Mouse (Mus musculus) embryonic facial prominence, embryonic 12.5 days (tissue): ENCODE results near the gene Cp. TPM values are rescaled to one million over a fixed set of nuclear protein-coding genes. Genes with fewer than 3 reads are reported as not detected.
"Not testable (repeated sequence)": the region's sequence is repeated elsewhere in the genome, so short reads cannot be mapped to it uniquely, and the experiment has no call there.

Experiments
- ATAC-seq: fragments of 200-750 bp; cut with Nextera tagmentation; 2 replicates; pipeline ENCODE4 v1.8.0; 2017; ENCODE audit not compliant: insufficient number of reproducible peaks, insufficient read depth, low FRiP score, low TSS enrichment
- H3K27ac ChIP-seq: fragments of 300-500 bp; sonication (generic); 2 replicates; pipeline ENCODE4 v1.5.1; 2016; ENCODE audit warnings: mild to moderate bottlenecking
- H3K27me3 ChIP-seq: fragments of 300-500 bp; sonication (generic); 2 replicates; pipeline ENCODE4 v1.6.1; 2016; ENCODE audit warnings: mild to moderate bottlenecking, moderate library complexity
- H3K36me3 ChIP-seq: fragments of 300-500 bp; sonication (generic); 2 replicates; pipeline ENCODE4 v1.6.1; 2016; ENCODE audit warnings: mild to moderate bottlenecking
- H3K4me1 ChIP-seq: fragments of 300-500 bp; sonication (generic); 2 replicates; pipeline ENCODE4 v1.6.1; 2016
- H3K4me2 ChIP-seq: fragments of 300-500 bp; sonication (generic); replicated peaks from 2 replicates; pipeline ENCODE4 v1.6.1; 2016; ENCODE audit warnings: mild to moderate bottlenecking, moderate library complexity
- H3K4me3 ChIP-seq: fragments of 300-500 bp; sonication (generic); 2 replicates; pipeline ENCODE4 v1.5.1; 2016; ENCODE audit warnings: mild to moderate bottlenecking
- H3K9ac ChIP-seq: fragments of 300-500 bp; sonication (generic); 2 replicates; pipeline ENCODE4 v1.6.1; 2016; ENCODE audit warnings: mild to moderate bottlenecking, moderate library complexity
- H3K9me3 ChIP-seq: fragments of 300-500 bp; sonication (generic); 2 replicates; pipeline ENCODE4 v1.6.1; 2016; ENCODE audit warnings: mild to moderate bottlenecking, moderate library complexity
- WGBS: fragments of 180-500 bp; shearing (Covaris S2); methylation state at CpG from one replicate; pipeline ENCODE4 v1.1.7; 2016; 5-methylcytosine and 5-hydroxymethylcytosine counted together
- polyA plus RNA-seq: library from polyadenylated mRNA; unstranded; fragments of >200 nt; fragmentation: Nextera tagmentation; extraction: Ambion mirVana; gene quantifications from 2 replicates; pipeline ENCODE4 v1.2.1, GENCODE M21; 2016

Cp gene
- polyA plus RNA-seq, 1 experiment from 2014 or later: 6.1 TPM

- no peak within 1 kb of the TSS for H3K27ac ChIP-seq
- H3K27me3 ChIP-seq: no peaks in the 10 kb centered on the region
- H3K36me3 ChIP-seq: no peaks in the 10 kb centered on the region
- WGBS: under 1% methylated on average over 47 of the region's 47 CpGs
- peak; percentile 100 for ATAC-seq
- no peaks in the 10 kb centered on the region for H3K4me1 ChIP-seq
- peak within 1 kb of the TSS; percentile 80 for H3K4me3 ChIP-seq
- peak within 1 kb of the TSS; percentile 48 for H3K9ac ChIP-seq
- peak within 1 kb of the TSS; percentile 61 for H3K4me2 ChIP-seq
- no peaks in the 10 kb centered on the region for H3K9me3 ChIP-seq
These were observed 78.0 kb downstream of the Cp start, which contains the start of gene Hps3 for GRCm38 (mm10) chr3:20034719-20035404. TSS of gene Hps3 (minus strand) at chr3:20035315.

GRCm38 (mm10) chr3:20036069-20036468 is 79.2 kb downstream of the Cp start:
- H3K4me1 ChIP-seq: no peaks in the 10 kb centered on the region
- H3K27me3 ChIP-seq: no peaks in the 10 kb centered on the region
- no peak overlapping the region for H3K9ac ChIP-seq
- no peak for ATAC-seq
- no peaks in the 10 kb centered on the region for H3K36me3 ChIP-seq
- H3K4me2 ChIP-seq: no peak overlapping the region
- WGBS: 78% methylated on average over 4 of the region's 4 CpGs
- H3K27ac ChIP-seq: no peak overlapping the region
- H3K4me3 ChIP-seq: no peak overlapping the region
- no peaks in the 10 kb centered on the region for H3K9me3 ChIP-seq

GRCm38 (mm10) chr3:20041461-20041860 is 84.6 kb downstream of the Cp start:
- 90% methylated on average over 7 of the region's 7 CpGs for WGBS
- not testable (repeated sequence) for H3K4me2 ChIP-seq, H3K9ac ChIP-seq, H3K4me3 ChIP-seq, H3K27ac ChIP-seq, H3K9me3 ChIP-seq, H3K27me3 ChIP-seq, H3K4me1 ChIP-seq, ATAC-seq, H3K36me3 ChIP-seq

GRCm38 (mm10) chr3:20044736-20045135 is 87.9 kb downstream of the Cp start:
- H3K27ac ChIP-seq, H3K4me2 ChIP-seq, H3K9me3 ChIP-seq, ATAC-seq, H3K4me3 ChIP-seq, H3K4me1 ChIP-seq, H3K27me3 ChIP-seq, H3K9ac ChIP-seq, H3K36me3 ChIP-seq: not testable (repeated sequence)
- WGBS: 69% methylated on average over 3 of the region's 3 CpGs

GRCm38 (mm10) chr3:20057306-20058196 is 100.7 kb downstream of the Cp start, which contains the start of gene Hltf:
TSS of gene Hltf (plus strand) at chr3:20057811.
- WGBS: under 1% methylated on average over 51 of the region's 54 CpGs
- H3K36me3 ChIP-seq: peaks cover 3% of the 10 kb centered on the region; the same call in 1 of the 2 replicates
- H3K4me1 ChIP-seq: peaks cover 5% of the 10 kb centered on the region; the same call in 1 of the 2 replicates
- H3K4me3 ChIP-seq: peak within 1 kb of the TSS; percentile 86
- peak within 1 kb of the TSS; percentile 61 for H3K9ac ChIP-seq
- peak within 1 kb of the TSS; percentile 46; the same call in 1 of the 2 replicates for H3K27ac ChIP-seq
- no peaks in the 10 kb centered on the region for H3K27me3 ChIP-seq
- H3K9me3 ChIP-seq: no peaks in the 10 kb centered on the region
- ATAC-seq: peak; percentile 100
- peak within 1 kb of the TSS; percentile 62 for H3K4me2 ChIP-seq

GRCm38 (mm10) chr3:20058197-20058541 is 101.3 kb downstream of the Cp start:
- H3K36me3 ChIP-seq: peaks cover 3% of the 10 kb centered on the region; the same call in 1 of the 2 replicates
- peak overlapping the region; percentile 86 for H3K4me3 ChIP-seq
- peaks cover 5% of the 10 kb centered on the region; the same call in 1 of the 2 replicates for H3K4me1 ChIP-seq
- ATAC-seq: no peak
- no peaks in the 10 kb centered on the region for H3K27me3 ChIP-seq
- 2% methylated on average over 6 of the region's 9 CpGs for WGBS
- H3K27ac ChIP-seq: no peak overlapping the region
- H3K9me3 ChIP-seq: no peaks in the 10 kb centered on the region
- peak overlapping the region; percentile 62 for H3K4me2 ChIP-seq
- H3K9ac ChIP-seq: peak overlapping the region; percentile 61

Other genes with a start within 250 kb of the Cp start
- 10.3 and 11.0 TPM in 2 replicates for gene Hps3, start 78.3 kb downstream of the Cp start, polyA plus RNA-seq
- 15.0 and 20.4 TPM in 2 replicates for gene Hltf, start 100.8 kb downstream of the Cp start, polyA plus RNA-seq
- gene Gyg, start 198.3 kb downstream of the Cp start, polyA plus RNA-seq: 36.6 and 40.1 TPM in 2 replicates